Mouse (Mus musculus) right cerebral cortex, postnatal 10 days (tissue): ENCODE measurements at regions not wholly inside any gene's neighbourhood (a gene's known extent, or its start where the extent isn't known, plus 50 kb on each side); places are given as distances from the start of the nearest gene placed in this dataset.

Source experiments
- DNase-seq, 2 experiments: peaks; one replicate each; pipeline ENCODE4 v3.0.0; 2021; ENCODE audit warnings: low spot score in 2 of 2

DNA sequence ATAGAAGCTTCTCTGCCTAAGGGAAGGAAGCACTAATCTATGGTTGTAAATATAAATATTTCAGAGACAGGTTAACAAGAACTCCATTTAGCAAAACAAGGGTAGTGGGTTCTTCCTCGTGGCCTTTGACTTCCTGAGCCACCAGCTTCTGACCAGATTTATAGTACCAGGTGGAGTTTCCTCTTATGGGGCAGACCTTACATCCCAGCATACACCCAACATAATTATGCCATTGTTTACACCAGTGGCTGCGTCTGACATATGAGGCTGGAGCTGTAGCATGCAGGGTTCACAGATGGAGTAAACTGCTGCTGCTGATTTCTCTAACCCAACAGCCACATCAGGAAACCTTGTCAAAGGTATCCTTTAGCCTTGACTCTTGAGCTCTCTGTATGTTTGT lies 75.5 kb downstream of the Trib2 start:
- no peak for DNase-seq

DNA sequence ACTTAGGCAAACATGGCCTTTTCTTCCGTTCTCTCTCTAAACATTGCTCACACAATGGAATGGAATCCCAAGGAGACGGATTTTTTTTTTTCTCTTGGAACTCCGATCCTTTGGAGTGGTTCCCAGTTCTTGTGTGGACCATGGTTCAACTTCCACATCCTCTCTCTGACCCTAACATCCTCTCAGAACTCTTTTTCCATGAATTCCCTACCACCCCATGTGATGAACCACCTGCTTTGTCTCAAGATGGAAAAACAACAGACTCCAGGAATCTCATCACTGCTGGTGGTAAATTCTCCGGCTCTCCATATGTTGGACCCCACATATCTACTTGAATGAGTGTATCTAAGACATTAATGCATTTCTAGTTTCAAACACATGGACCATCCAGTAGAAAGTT lies 77.7 kb downstream of the Trib2 start:
- DNase-seq: no peak

DNA sequence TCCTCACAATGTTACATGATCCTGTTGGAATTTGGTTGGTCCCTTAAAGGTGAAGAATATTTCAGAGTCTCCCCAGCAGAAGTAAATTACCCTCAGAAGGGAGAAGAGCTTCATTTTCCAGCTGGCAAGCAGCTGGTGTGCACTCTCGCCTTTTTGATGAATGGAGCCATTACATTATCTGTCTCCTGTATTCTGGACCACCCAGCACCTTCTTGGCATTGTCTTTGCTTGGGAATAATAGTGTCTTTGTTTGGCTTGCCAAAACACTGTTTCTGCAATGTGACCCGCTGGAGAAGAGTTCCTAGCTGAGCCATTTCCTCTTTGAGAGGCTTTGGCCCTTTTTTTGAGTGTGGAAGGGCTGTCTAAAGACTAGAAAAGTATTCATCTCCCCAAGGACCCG lies 85.5 kb downstream of the Trib2 start:
- DNase-seq: peak; percentile 35 to 44

DNA sequence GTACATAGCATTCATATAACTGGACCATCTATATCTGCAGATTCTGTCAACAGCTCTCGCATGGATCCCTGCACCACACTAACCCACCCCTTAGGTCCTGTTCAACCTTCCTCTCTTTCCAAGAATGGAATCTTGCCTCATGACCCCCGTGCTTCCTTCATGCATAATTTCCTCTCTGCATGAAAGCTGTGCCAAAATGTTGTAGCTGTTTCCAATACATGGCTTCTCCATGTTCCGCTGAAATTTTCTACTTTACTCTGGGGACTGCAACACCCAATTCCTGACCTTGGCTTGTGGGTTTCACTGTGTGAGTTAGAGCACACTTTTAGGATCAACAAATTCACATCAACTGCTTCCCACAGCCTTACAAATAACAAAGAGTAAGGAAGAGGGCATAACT lies 87.0 kb downstream of the Trib2 start:
- DNase-seq: no peak

DNA sequence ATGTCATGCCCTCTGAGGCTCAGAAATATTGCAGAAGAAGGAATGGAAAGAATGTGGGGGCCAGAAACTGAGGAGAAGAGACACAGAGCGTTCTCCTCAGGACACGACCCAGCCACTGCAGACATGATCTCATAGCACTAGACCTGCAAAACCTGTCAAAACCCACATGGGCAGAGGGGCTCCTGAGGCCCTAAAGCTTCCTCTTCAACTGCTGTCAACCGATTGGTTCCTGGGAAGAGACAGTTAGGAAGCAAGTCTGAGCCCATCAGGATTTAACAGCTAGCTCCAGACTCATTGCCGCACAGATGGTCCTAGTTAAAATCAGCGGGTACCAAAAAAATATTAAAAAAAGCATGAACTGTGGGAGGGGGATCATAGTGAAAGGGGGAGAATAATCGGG lies 93.2 kb downstream of the Trib2 start:
- DNase-seq: no peak

DNA sequence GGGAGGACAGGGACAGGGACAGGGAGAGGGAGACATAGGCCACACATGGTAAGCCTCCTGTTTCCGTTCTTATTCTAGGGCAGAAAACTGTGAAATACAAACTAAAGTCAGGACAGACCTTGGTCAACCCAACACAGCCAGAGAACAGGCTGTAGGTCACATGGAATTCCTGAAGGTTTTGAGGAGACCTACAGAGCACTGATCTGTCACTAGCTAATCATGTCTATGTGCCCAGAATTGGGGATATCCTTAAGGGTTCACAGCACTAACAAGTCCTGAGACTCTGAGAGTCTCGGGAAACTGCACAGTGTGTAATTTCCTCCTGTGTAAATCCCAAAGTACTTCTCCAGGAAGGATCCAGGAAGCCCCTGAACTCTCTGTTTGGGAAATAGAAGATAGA lies 94.6 kb downstream of the Trib2 start:
- DNase-seq: no peak

DNA sequence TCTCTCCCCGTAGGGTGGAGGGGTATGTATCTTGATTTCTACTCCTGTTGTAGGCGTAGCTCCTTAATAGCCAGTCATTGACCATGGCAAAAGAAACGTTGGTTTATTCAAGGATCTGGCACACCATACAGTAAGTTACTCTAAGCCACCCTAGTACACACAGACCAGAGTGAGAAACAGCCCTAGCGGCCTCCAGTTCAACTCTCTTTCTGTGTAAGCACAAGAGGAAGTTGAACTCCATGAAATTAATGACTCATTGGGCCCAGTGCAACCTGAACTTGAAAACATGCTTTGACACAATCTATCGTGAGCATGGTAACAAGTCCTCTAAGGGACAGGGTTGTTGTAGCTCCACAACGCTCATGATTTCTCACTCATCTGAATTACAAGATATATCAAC lies 96.6 kb downstream of the Trib2 start:
- DNase-seq: no peak

DNA sequence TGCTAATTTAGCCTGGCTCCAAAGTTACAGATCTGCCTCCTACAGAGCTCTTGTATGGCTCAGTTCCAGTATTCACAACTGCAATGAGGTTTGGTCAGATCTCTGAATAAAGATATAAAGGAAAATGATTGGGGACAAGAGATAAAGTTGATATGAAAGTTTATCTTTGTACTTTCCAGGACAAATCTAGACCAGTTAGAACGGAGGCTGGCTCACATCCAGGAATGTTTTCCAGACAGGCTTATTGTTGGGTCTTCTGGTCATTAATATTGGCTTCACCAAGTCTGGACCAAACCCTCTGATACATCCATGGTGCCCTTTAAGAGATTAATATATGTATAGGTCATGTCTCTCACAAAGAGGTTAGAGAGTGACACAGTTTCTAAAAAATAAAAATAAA lies 97.9 kb downstream of the Trib2 start:
- DNase-seq: no peak

DNA sequence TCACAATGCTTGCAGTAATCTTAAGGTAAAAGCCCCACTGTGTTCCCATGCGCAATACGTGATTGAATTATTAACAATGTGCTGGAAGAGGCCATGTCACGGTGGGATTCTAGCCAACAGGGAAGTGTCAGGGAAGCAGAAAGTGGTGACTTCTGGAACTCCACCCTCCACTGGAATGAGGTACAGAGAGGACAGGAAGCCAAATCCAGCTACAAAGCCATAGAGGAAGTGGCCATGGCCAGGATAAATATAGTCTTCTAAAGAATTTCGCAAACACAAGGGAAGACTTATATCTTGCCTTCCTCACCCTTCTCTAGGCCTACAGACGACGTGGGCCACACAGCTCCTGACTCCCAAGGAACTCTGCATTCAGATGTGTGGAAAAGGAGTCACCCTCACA lies 98.7 kb downstream of the Trib2 start:
- no peak for DNase-seq

DNA sequence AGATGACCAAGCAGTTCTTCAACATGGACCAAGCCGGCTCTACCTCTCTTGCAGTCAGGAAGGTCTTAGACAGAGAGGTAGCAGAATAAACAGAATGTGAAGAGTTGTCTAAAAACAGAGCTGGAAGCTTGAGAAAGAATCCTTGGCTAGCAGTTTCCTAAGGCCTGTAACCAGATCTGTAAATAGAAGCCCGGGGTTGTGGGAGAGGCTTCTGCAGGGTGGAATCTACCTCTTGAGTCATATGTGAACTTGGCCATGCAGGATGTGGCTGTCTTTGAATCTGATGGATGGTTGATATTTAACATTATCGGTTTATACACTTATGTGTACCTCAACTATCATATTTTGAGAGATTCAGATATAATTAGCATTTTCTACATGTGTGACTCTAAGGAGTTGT lies 99.4 kb downstream of the Trib2 start:
- DNase-seq: no peak

DNA sequence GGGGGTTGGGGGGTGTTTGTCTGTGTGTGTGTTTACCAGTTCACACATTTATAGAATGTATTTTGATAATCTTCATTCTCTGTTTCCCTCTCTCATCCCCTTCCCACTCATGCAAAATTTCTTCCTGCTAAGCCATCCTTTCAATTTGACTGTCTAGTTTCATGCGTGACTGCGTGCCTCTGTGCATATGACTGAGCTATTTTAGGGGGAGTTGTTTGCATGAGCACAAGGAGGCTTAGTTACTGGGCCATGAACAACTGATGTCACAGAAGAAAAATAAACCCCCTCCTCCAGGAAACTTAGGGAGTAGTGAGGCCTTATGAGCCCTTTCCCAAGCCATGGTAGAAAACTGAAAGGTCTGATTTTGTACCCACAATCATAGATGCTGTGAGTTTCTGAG lies 103.1 kb downstream of the Trib2 start:
- DNase-seq: no peak

DNA sequence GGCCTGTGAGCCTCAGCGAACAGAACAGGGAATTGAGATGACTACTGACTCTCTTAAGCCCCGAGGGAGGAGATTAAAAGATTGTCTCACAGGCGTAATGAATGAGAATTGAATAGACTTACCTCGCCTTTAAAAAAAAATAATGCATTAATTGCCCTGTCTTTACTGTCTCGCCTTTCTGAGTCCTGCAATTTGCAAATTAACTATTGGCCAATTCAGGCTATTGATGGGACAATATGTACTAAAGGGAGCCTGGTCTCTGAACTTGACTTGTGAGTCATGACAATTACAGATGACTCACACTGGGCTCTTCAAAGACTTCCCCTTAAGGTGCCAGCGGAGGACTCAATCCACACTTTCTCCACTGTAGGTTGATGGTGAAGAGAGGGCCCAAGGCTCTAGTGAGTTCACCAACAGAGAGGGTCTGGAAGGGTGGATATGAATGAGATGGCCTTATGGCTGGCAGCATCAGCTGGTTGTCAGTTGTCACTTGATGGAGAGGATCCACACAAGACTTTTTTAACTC lies 109.1 kb downstream of the Trib2 start:
- DNase-seq: no peak

DNA sequence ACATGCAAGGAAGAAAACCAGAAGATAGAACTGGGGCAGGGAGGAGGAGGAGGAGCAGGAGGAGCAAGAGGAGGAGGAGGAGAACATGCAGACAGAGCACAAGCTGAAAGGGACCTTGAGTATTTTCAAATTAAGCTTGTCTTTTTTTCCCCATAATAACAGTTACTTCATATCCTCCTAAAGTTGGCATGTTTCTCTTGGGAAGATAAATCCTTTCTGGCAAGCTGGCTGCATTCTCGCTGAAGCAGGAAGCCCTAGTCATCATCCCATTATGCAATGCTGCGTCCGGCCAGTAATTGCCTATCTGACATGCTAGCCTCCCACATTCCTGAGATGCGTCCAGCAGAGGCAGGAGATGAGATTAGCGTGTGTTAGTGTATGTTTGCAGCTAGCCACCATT lies 112.3 kb downstream of the Trib2 start:
- peak; percentile 24 to 26 for DNase-seq

DNA sequence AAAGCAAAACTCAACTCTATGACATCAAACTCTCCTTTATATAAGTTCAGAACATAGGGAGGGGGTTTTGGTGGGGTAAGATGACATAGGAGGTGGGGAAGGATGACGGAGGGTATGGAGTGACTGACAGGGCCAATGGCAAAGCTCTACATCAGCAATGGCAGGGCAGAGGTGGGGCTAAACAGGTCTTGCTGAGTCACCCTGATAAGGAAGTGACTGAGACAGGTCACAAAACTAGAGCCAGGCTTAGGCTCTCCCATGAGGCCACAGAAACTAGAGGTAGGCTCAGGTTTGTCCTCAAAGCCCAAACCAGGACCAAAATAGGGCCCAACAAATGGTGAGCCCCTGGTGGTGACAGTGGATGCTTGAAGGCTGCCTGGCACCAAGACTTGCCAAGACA lies 114.6 kb downstream of the Trib2 start:
- no peak for DNase-seq

DNA sequence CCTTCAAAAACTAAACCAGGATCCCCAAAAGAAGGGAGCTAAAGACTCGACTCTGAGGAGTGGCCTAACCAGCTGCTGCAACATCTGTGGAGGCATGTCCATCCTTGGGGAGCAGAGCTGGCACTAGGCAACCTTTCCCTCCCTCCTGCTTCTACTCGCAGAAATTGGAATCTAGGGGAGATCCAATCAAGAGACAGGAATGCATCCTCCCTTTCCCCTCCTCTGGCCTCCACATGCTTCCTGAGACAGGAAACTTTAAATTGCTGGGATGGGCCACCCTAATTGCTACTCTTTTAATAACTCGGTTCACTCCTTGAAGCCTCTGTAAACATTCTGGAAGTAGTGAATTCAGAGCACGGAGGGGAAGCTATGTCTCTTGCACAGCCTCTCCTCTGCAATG lies 117.9 kb downstream of the Trib2 start:
- DNase-seq: no peak

DNA sequence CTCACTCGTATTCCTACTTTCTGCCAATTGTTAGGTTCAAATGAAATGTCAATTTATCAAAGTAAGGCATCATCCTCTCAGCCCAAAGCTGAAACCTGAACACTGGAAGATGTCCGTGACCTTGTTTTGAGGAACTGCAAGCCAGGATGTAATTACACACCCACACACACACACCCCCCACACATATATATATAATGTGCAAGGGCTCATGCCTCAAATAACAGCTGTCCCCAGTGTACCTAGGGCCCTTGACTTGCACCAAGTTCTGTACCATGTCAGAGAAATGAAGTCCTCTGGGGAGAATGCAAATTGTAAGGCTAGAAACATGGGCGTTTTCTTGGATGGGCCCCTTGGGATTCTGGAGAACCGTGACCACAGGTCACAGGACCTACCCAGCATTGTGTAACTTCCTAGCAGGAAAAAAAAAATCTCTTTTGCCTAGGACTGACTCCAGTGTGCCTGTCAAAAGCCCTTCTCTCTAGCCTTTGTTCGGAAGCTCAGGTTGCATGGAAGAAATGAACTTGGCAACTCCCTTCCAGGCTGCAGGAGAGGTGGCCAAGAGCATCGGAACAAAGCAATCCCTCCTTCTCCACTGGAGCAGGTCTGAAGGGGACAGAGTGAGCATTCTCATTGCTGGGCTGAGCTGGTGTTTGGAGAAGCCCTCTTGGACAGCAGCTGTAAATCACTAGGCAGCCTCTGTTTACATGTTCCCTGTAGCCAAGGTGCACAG lies 118.5 kb downstream of the Trib2 start:
- no peak for DNase-seq

DNA sequence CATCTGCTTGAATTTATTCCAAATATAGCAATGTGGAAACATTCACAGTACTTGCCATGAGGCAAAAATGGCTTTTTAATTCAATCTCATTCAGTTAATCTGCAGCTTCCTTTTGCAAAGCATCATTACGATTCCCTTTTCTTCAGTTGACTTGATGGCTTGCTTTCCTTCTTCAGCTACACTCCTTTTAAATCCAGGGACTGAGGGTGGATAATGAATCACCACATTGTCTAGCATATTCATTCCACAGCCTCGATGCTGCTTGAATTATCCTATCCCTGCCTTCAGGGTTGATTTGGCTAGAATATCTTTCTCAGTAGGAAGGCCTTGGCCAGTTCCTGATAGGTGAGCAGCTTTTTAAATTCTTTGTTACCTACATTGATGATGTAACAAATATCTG lies 128.4 kb downstream of the Trib2 start:
- no peak for DNase-seq

DNA sequence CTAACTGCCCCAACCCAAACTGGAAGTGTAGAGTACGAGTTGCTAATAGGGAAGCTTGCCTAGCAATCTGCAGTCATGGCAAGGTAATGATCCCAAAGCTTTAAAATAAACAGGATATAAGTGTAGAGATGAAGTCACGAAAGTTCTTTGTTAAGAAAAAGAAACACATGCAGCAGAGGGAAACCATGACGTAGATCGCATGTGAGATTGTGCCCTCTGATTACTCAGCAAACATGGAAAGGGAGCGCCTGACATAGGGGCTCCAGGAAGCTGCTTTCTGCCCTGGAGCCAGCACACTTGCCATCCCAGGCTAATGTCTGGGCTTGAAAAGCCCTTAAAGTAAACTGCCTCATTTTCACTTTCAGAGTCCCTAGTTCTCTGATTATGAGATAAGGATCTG lies 132.4 kb downstream of the Trib2 start:
- no peak for DNase-seq

DNA sequence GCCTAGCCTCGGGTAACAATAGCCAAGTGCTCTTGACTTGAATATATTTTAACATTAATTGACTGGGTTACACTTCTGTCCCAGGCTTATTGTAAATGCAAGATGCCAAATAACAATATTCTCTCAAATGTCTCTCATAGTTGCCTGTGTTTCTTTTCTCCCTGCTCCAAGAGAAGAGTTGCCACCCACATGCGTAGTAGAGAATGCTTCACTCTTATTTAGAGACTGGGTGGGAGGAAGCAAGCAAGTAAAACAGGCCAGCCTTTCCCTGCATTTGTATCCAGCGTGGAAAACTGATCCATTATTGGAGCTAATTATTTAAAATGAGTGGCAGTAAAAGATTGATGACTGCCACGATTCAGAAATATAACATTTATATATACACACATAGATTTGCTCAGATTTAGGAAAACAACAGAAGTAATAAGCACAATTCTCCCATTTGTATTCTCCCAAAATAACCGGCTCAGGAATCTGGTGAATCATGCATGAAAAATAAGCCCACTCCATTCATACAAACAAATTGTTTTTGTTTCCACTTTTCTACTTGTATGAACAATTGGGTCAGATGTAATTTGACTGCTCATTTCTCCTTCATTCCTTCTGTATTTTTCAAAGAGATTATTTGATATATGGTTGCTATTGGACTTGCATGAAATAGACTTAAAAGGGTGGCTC lies 134.9 kb downstream of the Trib2 start:
- no peak for DNase-seq

DNA sequence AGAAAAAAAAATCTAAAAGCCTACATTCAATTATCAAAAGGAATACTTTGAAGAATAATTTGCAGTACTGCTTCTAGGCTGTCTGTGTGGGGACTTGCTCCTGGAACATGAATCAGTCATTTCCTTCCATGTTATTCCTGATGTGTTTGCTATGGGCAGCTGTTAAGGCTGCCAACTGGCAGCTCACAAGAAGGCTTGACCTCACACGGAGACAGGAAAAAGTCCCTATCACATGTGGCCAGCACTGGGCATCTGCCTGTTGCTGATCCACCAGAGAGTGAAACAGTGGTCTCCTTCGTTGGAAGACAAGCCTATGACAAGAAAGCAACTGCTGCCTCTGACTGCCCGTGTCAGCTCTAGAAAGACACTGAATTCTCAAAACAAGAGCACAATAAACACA lies 140.6 kb downstream of the Trib2 start:
- DNase-seq: no peak

DNA sequence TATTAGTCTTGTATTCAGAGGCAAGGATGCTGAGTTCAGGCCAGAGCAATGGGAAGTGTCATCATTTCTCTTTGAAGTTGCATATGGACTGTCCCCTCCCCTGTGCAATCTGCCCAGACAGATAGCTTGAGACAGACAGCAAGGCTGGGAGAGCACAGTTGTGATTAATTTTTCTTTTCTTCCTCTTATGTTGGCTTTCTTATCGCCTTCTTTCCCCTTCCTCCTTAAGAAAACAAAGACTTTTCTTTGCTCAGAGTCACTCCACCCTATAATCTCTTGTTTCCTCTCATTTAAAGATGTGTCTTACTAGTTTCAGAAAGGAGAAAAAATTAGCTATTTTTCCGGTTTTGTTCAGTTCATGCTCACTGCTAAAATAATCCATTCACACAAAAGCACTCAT lies 157.0 kb downstream of the Trib2 start:
- no peak for DNase-seq

DNA sequence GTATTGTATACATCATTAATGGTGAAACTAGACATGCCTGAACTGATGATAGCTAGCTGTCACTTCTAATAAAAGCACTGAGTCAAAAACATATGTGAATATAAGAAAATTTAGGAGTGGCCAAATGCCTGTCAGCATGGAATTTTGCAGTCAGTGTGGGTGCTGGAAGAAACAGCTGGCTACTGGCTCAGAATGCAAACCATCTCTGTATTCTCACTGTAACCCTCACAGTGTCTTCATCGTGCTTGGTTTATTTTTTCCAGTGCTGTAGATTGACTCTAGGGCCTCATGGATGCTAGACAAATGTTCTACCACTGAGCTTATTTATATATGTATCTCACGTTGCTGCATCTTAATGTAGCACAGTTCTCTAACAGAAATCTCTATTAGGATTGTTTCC lies 157.4 kb downstream of the Trib2 start:
- DNase-seq: no peak

DNA sequence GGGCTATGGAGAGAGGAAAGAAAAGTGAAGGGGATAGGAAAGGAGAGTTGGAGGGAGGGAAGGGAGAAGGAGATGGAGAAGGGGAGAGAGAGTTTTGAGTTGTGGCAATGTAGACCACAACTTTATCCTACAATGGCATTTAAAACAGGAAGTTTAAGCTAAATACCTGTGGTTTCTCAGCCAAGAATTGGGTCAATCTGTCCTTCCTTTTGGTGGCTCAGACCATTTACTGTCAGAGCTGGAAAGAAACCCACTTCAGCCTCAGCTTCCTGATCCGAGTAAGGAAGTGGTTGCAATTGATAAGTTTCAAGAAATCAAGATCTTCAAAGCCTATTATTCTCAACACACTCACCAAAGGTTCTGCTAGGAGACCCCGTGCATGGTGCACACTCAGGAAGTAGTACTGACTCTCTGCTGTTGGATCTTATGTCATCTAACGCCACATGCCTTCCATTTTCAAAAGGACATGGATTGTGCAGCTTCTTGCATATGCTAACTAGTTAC lies 158.9 kb downstream of the Trib2 start:
- no peak for DNase-seq
